Mouse (Mus musculus): Measurements from ENCODE around the gene Lbhd2.

GRCm38 (mm10) chr12:111373411-111373810 lies 33.2 kb upstream of the Lbhd2 start:
- TF ChIP-seq CTCF (IDR thresholded peaks at IDR 0.05; ENCODE audit: extremely low read depth, insufficient read depth, low read length) (no peak), POLR2A (IDR thresholded peaks at IDR 0.05; ENCODE audit: extremely low read depth, insufficient read depth, low read length) (no peak)

All from cortical plate, adult 2 months (tissue).